Comparison of ENCODE assay signal across 8 mouse cellular contexts in genomic region chr11:115162832-115163480, GRCm38 (mm10). TPM values are rescaled to one million over a fixed set of nuclear protein-coding genes. Genes with fewer than 3 reads are reported as not detected.
DNase-seq lines count a peak whose midpoint lies in the region; ATAC-seq lines count a peak whose summit lies in the region.

TSS of gene Slc9a3r1 (plus strand) at chr11:115163341.

- H3K4me1 ChIP-seq in heart, embryonic 14.5 days (ENCODE audit: control insufficient read depth in 2 of 2, insufficient read depth in 2 of 2, low read length in 2 of 2) = peaks cover 13 to 38% of the 10 kb centered on the region in 2 experiments
- peaks cover 89% of the 10 kb centered on the region for H3K4me1 ChIP-seq in liver, embryonic 13.5 days (replicated peaks)
- H3K4me1 ChIP-seq in stomach, embryonic 16.5 days (ENCODE audit: control insufficient read depth, insufficient read depth, low read length) = peaks cover 35% of the 10 kb centered on the region

- peak within 1 kb of the TSS; percentile 93 for H3K4me2 ChIP-seq in heart, embryonic 14.5 days (ENCODE audit: low read length)
- H3K4me2 ChIP-seq in liver, embryonic 13.5 days = peak within 1 kb of the TSS; percentile 95
- H3K4me2 ChIP-seq in stomach, embryonic 16.5 days (ENCODE audit: low read depth, low read length) = peak within 1 kb of the TSS; percentile 91

- H3K9ac ChIP-seq in heart, embryonic 14.5 days (ENCODE audit: low read length) = peak within 1 kb of the TSS; percentile 64
- H3K9ac ChIP-seq in liver, embryonic 13.5 days = peak within 1 kb of the TSS; percentile 83
- H3K9ac ChIP-seq in stomach, embryonic 16.5 days (ENCODE audit: low read length) = peak within 1 kb of the TSS; percentile 82

- peak within 1 kb of the TSS; percentile 62 to 78 for H3K4me3 ChIP-seq in heart, embryonic 14.5 days (ENCODE audit: control insufficient read depth in 1 of 2, insufficient read depth in 1 of 2, low read depth in 1 of 2, low read length in 2 of 2)
- H3K4me3 ChIP-seq in liver, embryonic 13.5 days (replicated peaks) = peak within 1 kb of the TSS; percentile 83
- peak within 1 kb of the TSS; percentile 82 for H3K4me3 ChIP-seq in stomach, embryonic 16.5 days (replicated peaks; ENCODE audit: low read length)

- H3K27ac ChIP-seq in heart, embryonic 14.5 days (replicated peaks in 1 of 2; ENCODE audit: control insufficient read depth in 1 of 2, insufficient read depth in 1 of 2, low read depth in 2 of 2, low read length in 2 of 2) = peak within 1 kb of the TSS; percentile 19 to 21; a peak in 1 of 4 replicates
- H3K27ac ChIP-seq in liver, embryonic 13.5 days = peak within 1 kb of the TSS; percentile 73
- H3K27ac ChIP-seq in stomach, embryonic 16.5 days (ENCODE audit: low read length) = peak within 1 kb of the TSS; percentile 74

- H3K36me3 ChIP-seq in heart, embryonic 14.5 days (ENCODE audit: control insufficient read depth, insufficient read depth, low read length) = no peaks in the 10 kb centered on the region
- H3K36me3 ChIP-seq in liver, embryonic 13.5 days = no peaks in the 10 kb centered on the region
- no peaks in the 10 kb centered on the region for H3K36me3 ChIP-seq in stomach, embryonic 16.5 days (ENCODE audit: control insufficient read depth, insufficient read depth, low read length)

- no peaks in the 10 kb centered on the region for H3K9me3 ChIP-seq in heart, embryonic 14.5 days (ENCODE audit: control insufficient read depth, low read length)
- H3K9me3 ChIP-seq in liver, embryonic 13.5 days (replicated peaks) = no peaks in the 10 kb centered on the region
- H3K9me3 ChIP-seq in stomach, embryonic 16.5 days (replicated peaks; ENCODE audit: control insufficient read depth, low read length) = no peaks in the 10 kb centered on the region

- DNase-seq in c-Kit-negative CD71-positive TER-119-positive erythroid progenitor cells, embryonic 14.5 days (ENCODE audit: low read depth, low spot score) = peak; percentile 97
- DNase-seq in fibroblast of lung, adult 2 months (ENCODE audit: low read depth) = peak; percentile 92
- peak; percentile 99 for DNase-seq in kidney, postnatal 14 days
- peak; percentile 99 for DNase-seq in liver, embryonic 13.5 days
- DNase-seq in neural tube, embryonic 10.5 days (ENCODE audit: extremely low spot score, low spot score) = peak; percentile 97

- peak; percentile 86 for ATAC-seq in CD4-positive, CD25-positive, alpha-beta regulatory T cell, adult 4 months
- peak; percentile 96 for ATAC-seq in heart, embryonic 14.5 days (ENCODE audit: insufficient number of reproducible peaks, insufficient read depth, low FRiP score, low read depth)
- peak; percentile 94 for ATAC-seq in liver, embryonic 13.5 days (ENCODE audit: low read depth)
- ATAC-seq in stomach, embryonic 16.5 days (ENCODE audit: insufficient read depth, low FRiP score) = peak; percentile 97

- peaks cover 12% of the 10 kb centered on the region; the same call in 1 of the 2 replicates for H3K27me3 ChIP-seq in heart, embryonic 14.5 days (ENCODE audit: control insufficient read depth, insufficient read depth, low read length)
- H3K27me3 ChIP-seq in liver, embryonic 13.5 days = peaks cover 14% of the 10 kb centered on the region
- H3K27me3 ChIP-seq in stomach, embryonic 16.5 days (ENCODE audit: control insufficient read depth, insufficient read depth, low read length) = no peaks in the 10 kb centered on the region

- under 1% methylated on average over 47 of the region's 47 CpGs for WGBS in heart, embryonic 14.5 days
- under 1% methylated on average over 47 of the region's 47 CpGs for WGBS in liver, embryonic 13.5 days (ENCODE audit: insufficient replicate concordance)
- WGBS in stomach, embryonic 16.5 days = under 1% methylated on average over 47 of the region's 47 CpGs

RNA-seq across cellular contexts. Expression of gene Slc9a3r1, which starts in this region (rescaled TPM):
- 100 to 1,000 TPM; 162 to 222 TPM for polyA plus RNA-seq in CD4-positive, CD25-positive, alpha-beta regulatory T cell, adult 4 months (2017; shearing (Covaris generic))
- 18.0 and 21.9 TPM in 2 replicates for polyA plus RNA-seq in heart, embryonic 14.5 days (2014; fragmentation: Nextera tagmentation; extraction: Ambion mirVana)
- 59.8 and 69.9 TPM in 2 replicates for polyA plus RNA-seq in liver, embryonic 13.5 days (2015; fragmentation: Nextera tagmentation; extraction: Ambion mirVana)
- polyA plus RNA-seq in stomach, embryonic 16.5 days (2015; fragmentation: Nextera tagmentation; extraction: Ambion mirVana) = 136 and 138 TPM in 2 replicates

Comparison
In these comparisons a context has a peak if more than half of its experiments do, and no peak if none do; other contexts are left out.
1. Peak in every context shown above with its lines: DNase-seq, ATAC-seq, H3K4me3 ChIP-seq and H3K27ac ChIP-seq.
2. H3K27ac ChIP-seq: peak in every context shown above with its lines; median percentile 74 in stomach, embryonic 16.5 days; 73 in liver, embryonic 13.5 days; 20 in heart, embryonic 14.5 days.